Mouse (Mus musculus) kidney, adult 2 months (tissue): ENCODE data around the gene Nrf1.

Experiments
- CTCF ChIP-seq: fragments of 200-500 bp; conservative IDR thresholded peaks from 2 replicates; pipeline ENCODE4 v1.5.1; 2011; ENCODE audit warnings: low read depth, mild to moderate bottlenecking, control low read depth, low read length, moderate library complexity, mixed read lengths; ENCODE audit not compliant: insufficient read depth, insufficient read length
- POLR2A ChIP-seq: fragments of 200-500 bp; IDR thresholded peaks from one replicate; pipeline ENCODE4 v1.6.1; 2011; ENCODE audit warnings: low read depth, low read length, control low read depth

GRCm38 (mm10) chr6:30114101-30114500 is 66.3 kb downstream of the Nrf1 start:
- no peak for TF ChIP-seq CTCF
- no peak for TF ChIP-seq POLR2A
